Mouse (Mus musculus) myocyte (in vitro differentiated cells): Measurements from ENCODE around the gene Mesd. TPM values are rescaled to one million over a fixed set of nuclear protein-coding genes. Genes with fewer than 3 reads are reported as not detected.

Experiments
- H3K27me3 ChIP-seq: one replicate; pipeline ENCODE4 v1.6.1; 2011; ENCODE audit not compliant: control insufficient read depth, insufficient read depth, insufficient read length
- H3K36me3 ChIP-seq: one replicate; pipeline ENCODE4 v1.6.1; 2011; ENCODE audit not compliant: control insufficient read depth, insufficient read depth
- H3K4me2 ChIP-seq: one replicate; pipeline ENCODE4 v1.6.1; 2011; ENCODE audit warnings: low read depth, control low read depth
- H3K4me3 ChIP-seq: one replicate; pipeline ENCODE4 v1.5.1; 2011; ENCODE audit warnings: mild to moderate bottlenecking, control low read depth, moderate library complexity
- H3K79me2 ChIP-seq: one replicate; pipeline ENCODE4 v1.6.1; 2011; ENCODE audit not compliant: control insufficient read depth, insufficient read depth
- H3ac ChIP-seq: one replicate; pipeline ENCODE4 v1.6.1; 2011; ENCODE audit not compliant: control insufficient read depth, insufficient read length
- CEBPB ChIP-seq: IDR thresholded peaks from 2 replicates; pipeline ENCODE4 v1.6.1; 2011; ENCODE audit warnings: mild to moderate bottlenecking, moderate library complexity; ENCODE audit not compliant: poor library complexity, insufficient read depth, severe bottlenecking
- E2F4 ChIP-seq: IDR thresholded peaks from one replicate; pipeline ENCODE4 v1.6.1; 2011; ENCODE audit warnings: mild to moderate bottlenecking, control low read depth, moderate library complexity; ENCODE audit not compliant: insufficient read depth
- MAX ChIP-seq: IDR thresholded peaks from one replicate; pipeline ENCODE4 v1.6.1; 2011; ENCODE audit warnings: low read depth, mild to moderate bottlenecking, control low read depth
- MYOD1 ChIP-seq, 3 experiments: IDR thresholded peaks; one replicate each; pipeline ENCODE4 v1.6.1; 2011; ENCODE audit warnings: control low read depth in 2 of 3, low read depth in 2 of 3, mild to moderate bottlenecking in 2 of 3, moderate library complexity in 1 of 3; ENCODE audit not compliant: insufficient read length in 2 of 3, control insufficient read depth in 1 of 3
- MYOG ChIP-seq, 3 experiments: IDR thresholded peaks; one replicate each; pipeline ENCODE4 v1.6.1; 2011; ENCODE audit warnings: control low read depth in 2 of 3, low read depth in 2 of 3, mild to moderate bottlenecking in 2 of 3; ENCODE audit not compliant: insufficient read length in 2 of 3, control insufficient read depth in 1 of 3, insufficient read depth in 1 of 3
- POLR2A ChIP-seq: IDR thresholded peaks from one replicate; pipeline ENCODE4 v1.6.1; 2011; ENCODE audit warnings: low read depth, mild to moderate bottlenecking, control low read depth, moderate library complexity; ENCODE audit not compliant: insufficient read length
- POLR2AphosphoS2 ChIP-seq: IDR thresholded peaks from one replicate; pipeline ENCODE4 v1.6.1; 2011; ENCODE audit warnings: low read depth, control low read depth; ENCODE audit not compliant: insufficient read length
- REST ChIP-seq: IDR thresholded peaks from one replicate; pipeline ENCODE4 v1.6.1; 2011; ENCODE audit warnings: mild to moderate bottlenecking, control low read depth, moderate library complexity; ENCODE audit not compliant: insufficient read depth, insufficient read length
- SRF ChIP-seq: IDR thresholded peaks from one replicate; pipeline ENCODE4 v1.6.1; 2011; ENCODE audit warnings: low read depth; ENCODE audit not compliant: control insufficient read depth, insufficient read length
- TCF12 ChIP-seq: IDR thresholded peaks from one replicate; pipeline ENCODE4 v1.6.1; 2011; ENCODE audit warnings: mild to moderate bottlenecking, control low read depth; ENCODE audit not compliant: poor library complexity, insufficient read depth, severe bottlenecking
- TCF3 ChIP-seq: IDR thresholded peaks from one replicate; pipeline ENCODE4 v1.6.1; 2011; ENCODE audit warnings: low read depth, control low read depth; ENCODE audit not compliant: insufficient read length
- USF1 ChIP-seq: IDR thresholded peaks from one replicate; pipeline ENCODE4 v1.6.1; 2011; ENCODE audit warnings: low read depth, mild to moderate bottlenecking, control low read depth, moderate library complexity
- polyA plus RNA-seq: library from polyadenylated mRNA; unstranded; fragments of >200 nt; fragmentation: generic; extraction: Trizol; gene quantifications from one replicate; pipeline ENCODE4 v1.2.1, GENCODE M21; 2012; ENCODE audit warnings: missing spikeins

The Mesd gene
- polyA plus RNA-seq, 1 experiment, result 81.3 TPM

- no peaks in the 10 kb centered on the region for H3K79me2 ChIP-seq
- H3ac ChIP-seq, result no peak overlapping the region
- H3K4me2 ChIP-seq, result no peak overlapping the region
- H3K4me3 ChIP-seq, result no peak overlapping the region
- TF ChIP-seq MYOD1 (IDR thresholded peaks at IDR 0.05; ENCODE audit: control insufficient read depth in 1 of 3, insufficient read length in 2 of 3, low read depth in 2 of 3) (no peak), E2F4 (no peak), TCF12 (no peak), CEBPB (no peak), POLR2A (no peak), MAX (no peak)
- H3K27me3 ChIP-seq, result no peaks in the 10 kb centered on the region
- H3K36me3 ChIP-seq, result no peaks in the 10 kb centered on the region
These were observed 29.1 kb upstream of the Mesd start for GRCm38 (mm10) chr7:83855203-83855602.

GRCm38 (mm10) chr7:83856353-83857207 is 27.7 kb upstream of the Mesd start:
- Histone ChIP-seq H3K4me2 (no peak overlapping the region), H3K4me3 (no peak overlapping the region), H3K79me2 (no peaks in the 10 kb centered on the region), H3K27me3 (no peaks in the 10 kb centered on the region), H3ac (no peak overlapping the region), H3K36me3 (no peaks in the 10 kb centered on the region)
- no peak for TF ChIP-seq POLR2A
- TF ChIP-seq MYOG (IDR thresholded peaks at IDR 0.05; ENCODE audit: control insufficient read depth in 1 of 3, insufficient read depth in 1 of 3, insufficient read length in 2 of 3, low read depth in 2 of 3), result no peak
- no peak for TF ChIP-seq E2F4
- no peak for TF ChIP-seq MAX
- no peak for TF ChIP-seq REST
- TF ChIP-seq USF1, result no peak
- TF ChIP-seq POLR2AphosphoS2, result no peak
- no peak for TF ChIP-seq TCF12
- no peak for TF ChIP-seq MYOD1 (IDR thresholded peaks at IDR 0.05; ENCODE audit: control insufficient read depth in 1 of 3, insufficient read length in 2 of 3, low read depth in 2 of 3)
- no peak for TF ChIP-seq SRF
- no peak for TF ChIP-seq TCF3
- no peak for TF ChIP-seq CEBPB

- no peaks in the 10 kb centered on the region for H3K79me2 ChIP-seq
- H3K4me3 ChIP-seq, result no peak overlapping the region
- TF ChIP-seq TCF3 (no peak), MYOD1 (IDR thresholded peaks at IDR 0.05; ENCODE audit: control insufficient read depth in 1 of 3, insufficient read length in 2 of 3, low read depth in 2 of 3) (no peak), REST (no peak), POLR2A (no peak)
- H3K36me3 ChIP-seq, result no peaks in the 10 kb centered on the region
- H3K4me2 ChIP-seq, result no peak overlapping the region
- H3K27me3 ChIP-seq, result no peaks in the 10 kb centered on the region
- no peak overlapping the region for H3ac ChIP-seq
These were observed 27.1 kb upstream of the Mesd start for GRCm38 (mm10) chr7:83857208-83857488.

GRCm38 (mm10) chr7:83857921-83858320 is 26.3 kb upstream of the Mesd start:
- H3K4me2 ChIP-seq, result no peak overlapping the region
- H3K36me3 ChIP-seq, result no peaks in the 10 kb centered on the region
- no peaks in the 10 kb centered on the region for H3K79me2 ChIP-seq
- no peaks in the 10 kb centered on the region for H3K27me3 ChIP-seq
- H3K4me3 ChIP-seq, result no peak overlapping the region
- H3ac ChIP-seq, result no peak overlapping the region
- TF ChIP-seq POLR2AphosphoS2 (no peak), SRF (no peak), E2F4 (no peak), POLR2A (no peak), USF1 (no peak), TCF12 (no peak), TCF3 (no peak), MYOG (IDR thresholded peaks at IDR 0.05; ENCODE audit: control insufficient read depth in 1 of 3, insufficient read depth in 1 of 3, insufficient read length in 2 of 3, low read depth in 2 of 3) (no peak), REST (no peak), MYOD1 (IDR thresholded peaks at IDR 0.05; ENCODE audit: control insufficient read depth in 1 of 3, insufficient read length in 2 of 3, low read depth in 2 of 3) (no peak), CEBPB (no peak), MAX (no peak)

- Histone ChIP-seq H3K4me3 (no peak overlapping the region), H3ac (no peak overlapping the region), H3K79me2 (no peaks in the 10 kb centered on the region), H3K36me3 (no peaks in the 10 kb centered on the region), H3K27me3 (no peaks in the 10 kb centered on the region), H3K4me2 (no peak overlapping the region)
- TF ChIP-seq CEBPB (no peak), REST (no peak), USF1 (no peak), SRF (no peak), MYOD1 (IDR thresholded peaks at IDR 0.05; ENCODE audit: control insufficient read depth in 1 of 3, insufficient read length in 2 of 3, low read depth in 2 of 3) (no peak), POLR2A (no peak), MAX (no peak), TCF3 (no peak), MYOG (IDR thresholded peaks at IDR 0.05; ENCODE audit: control insufficient read depth in 1 of 3, insufficient read depth in 1 of 3, insufficient read length in 2 of 3, low read depth in 2 of 3) (no peak), E2F4 (no peak), TCF12 (no peak), POLR2AphosphoS2 (no peak)
These were observed 24.7 kb upstream of the Mesd start for GRCm38 (mm10) chr7:83859378-83860083.
